Mouse (Mus musculus) heart, adult 8-10 months (tissue): ENCODE results near the gene Slc13a5. TPM values are rescaled to one million over a fixed set of nuclear protein-coding genes. Genes with fewer than 3 reads are reported as not detected.

Source experiments
- DNase-seq: peaks from one replicate; pipeline ENCODE4 v3.0.0; 2022; ENCODE audit warnings: low spot score
- total RNA-seq, 4 experiments: library from RNA; stranded (reverse); gene quantifications; 2 replicates each; pipeline ENCODE4 v1.2.4; 2022

Slc13a5 gene
- total RNA-seq, 4 experiments from 2014 or later, result not detected

- DNase-seq, result no peak
Observed at GRCm38 (mm10) chr11:72206341-72207203, 60.5 kb downstream of the Slc13a5 start, which contains the start of gene Gm43951. TSS of gene Gm43951 (minus strand) at chr11:72206840.

GRCm38 (mm10) chr11:72205256-72205655 lies 61.8 kb downstream of the Slc13a5 start:
- DNase-seq, result no peak

GRCm38 (mm10) chr11:72203440-72203839 lies 63.6 kb downstream of the Slc13a5 start:
- no peak for DNase-seq

GRCm38 (mm10) chr11:72196506-72196905 lies 70.5 kb downstream of the Slc13a5 start:
- DNase-seq, result no peak

GRCm38 (mm10) chr11:72194259-72194658 lies 72.8 kb downstream of the Slc13a5 start:
- DNase-seq, result no peak

Other genes starting within 250 kb of the Slc13a5 start
- under 1 TPM in 1 of 4 experiments, not detected in 3; 0.13 TPM for gene Aipl1, start 229.7 kb downstream of the Slc13a5 start, total RNA-seq
- 1 to 10 TPM in 1 of 4 experiments, under 1 TPM in 2, not detected in 1; 0.41 to 1.4 (median 0.65) TPM for gene Pimreg, start 225.2 kb downstream of the Slc13a5 start, total RNA-seq
- 1 to 10 TPM; 1.1 to 2.1 (median 1.9) TPM for gene Pitpnm3, start 131.4 kb downstream of the Slc13a5 start, total RNA-seq
- gene Gm43951, start 60.4 kb downstream of the Slc13a5 start, total RNA-seq, result under 1 TPM; 0.11 to 0.53 (median 0.24) TPM
- 1 to 10 TPM; 2.5 to 3.9 (median 2.9) TPM for gene 4933427D14Rik, start 59.8 kb downstream of the Slc13a5 start, total RNA-seq
- gene Txndc17, start 59.7 kb downstream of the Slc13a5 start, total RNA-seq, result 10 to 100 TPM; 33.8 to 49.9 (median 41.5) TPM
- 10 to 100 TPM in 1 of 4 experiments, 1 to 10 TPM in 3; 8.8 to 11.5 (median 9.6) TPM for gene Med31, start 51.6 kb downstream of the Slc13a5 start, total RNA-seq
- 10 to 100 TPM in 1 of 4 experiments, 1 to 10 TPM in 3; 9.1 to 11.5 (median 9.2) TPM for gene Xaf1, start 34.4 kb upstream of the Slc13a5 start, total RNA-seq
- gene Fbxo39, start 47.2 kb upstream of the Slc13a5 start, total RNA-seq, result not detected
- gene Tekt1, start 95.2 kb upstream of the Slc13a5 start, total RNA-seq, result under 1 TPM in 1 of 4 experiments, not detected in 3; 0.28 TPM
- gene Smtnl2, start 144.5 kb upstream of the Slc13a5 start, total RNA-seq, result 10 to 100 TPM; 13.6 to 18.9 (median 16.5) TPM
- gene Ggt6, start 168.3 kb upstream of the Slc13a5 start, total RNA-seq, result under 1 TPM in 2 of 4 experiments, not detected in 2; 0.32 to 0.44 TPM
- 10 to 100 TPM; 42.4 to 49.4 (median 45.9) TPM for gene Mybbp1a, start 174.1 kb upstream of the Slc13a5 start, total RNA-seq
- 10 to 100 TPM in 1 of 4 experiments, 1 to 10 TPM in 3; 7.4 to 10.2 (median 7.9) TPM for gene Spns2, start 222.7 kb upstream of the Slc13a5 start, total RNA-seq